Mouse (Mus musculus) forebrain, postnatal 0 days (tissue): ENCODE measurements around the gene Ip6k1. TPM values are rescaled to one million over a fixed set of nuclear protein-coding genes. Genes with fewer than 3 reads are reported as not detected.

Experiments used
- ATAC-seq: fragments of 200-750 bp; cut with Nextera tagmentation; 2 replicates; pipeline ENCODE4 v1.8.0; 2017; ENCODE audit warnings: mild to moderate bottlenecking, moderate library complexity
- DNase-seq: peaks from one replicate; pipeline ENCODE4 v3.0.0-alpha.2; 2015
- H3K27ac ChIP-seq: fragments of 300-500 bp; sonication (generic); 2 replicates; pipeline ENCODE4 v1.5.1; 2014; ENCODE audit warnings: low read depth, mild to moderate bottlenecking, antibody characterized with exemption, low read length, moderate library complexity, mixed read lengths
- H3K27me3 ChIP-seq: fragments of 300-500 bp; sonication (generic); 2 replicates; pipeline ENCODE4 v1.6.1; 2014; ENCODE audit warnings: mild to moderate bottlenecking, low read length, mixed read lengths; ENCODE audit not compliant: insufficient read depth
- H3K36me3 ChIP-seq: fragments of 300-500 bp; sonication (generic); 2 replicates; pipeline ENCODE4 v1.6.1; 2014; ENCODE audit warnings: mild to moderate bottlenecking, moderate library complexity; ENCODE audit not compliant: insufficient read depth
- H3K4me1 ChIP-seq: fragments of 300-500 bp; sonication (generic); 2 replicates; pipeline ENCODE4 v1.6.1; 2014; ENCODE audit warnings: antibody characterized with exemption; ENCODE audit not compliant: insufficient read depth
- H3K4me2 ChIP-seq: fragments of 300-500 bp; sonication (generic); 2 replicates; pipeline ENCODE4 v1.6.1; 2014; ENCODE audit warnings: low read depth, mild to moderate bottlenecking, moderate library complexity
- H3K4me3 ChIP-seq: fragments of 300-500 bp; sonication (generic); 2 replicates; pipeline ENCODE4 v1.5.1; 2014; ENCODE audit warnings: low read depth, low read length, mixed read lengths
- H3K9ac ChIP-seq: fragments of 300-500 bp; sonication (generic); 2 replicates; pipeline ENCODE4 v1.6.1; 2014; ENCODE audit warnings: mild to moderate bottlenecking
- H3K9me3 ChIP-seq: fragments of 300-500 bp; sonication (generic); 2 replicates; pipeline ENCODE4 v1.6.1; 2016; ENCODE audit warnings: low read length
- CTCF ChIP-seq: sonication (generic); IDR thresholded peaks from 2 replicates; pipeline ENCODE4 v1.5.1; 2016; ENCODE audit warnings: antibody characterized with exemption, control low read depth, low read depth
- WGBS: fragments of 180-500 bp; shearing (Covaris S2); extraction: QIAGEN DNeasy Blood & Tissue Kit; methylation state at CpG from one replicate; pipeline ENCODE4 v1.1.7; 2014; 5-methylcytosine and 5-hydroxymethylcytosine counted together
- microRNA-seq, 2 experiments: library from miRNA; unstranded; fragments of <30 nt; microRNA quantifications; one replicate each; pipeline ENCODE4; 2016
- polyA plus RNA-seq: library from polyadenylated mRNA; unstranded; fragments of >200 nt; fragmentation: Nextera tagmentation; extraction: Ambion mirVana; gene quantifications from 2 replicates; pipeline ENCODE4 v1.2.1, GENCODE M21; 2015
- total RNA-seq: library from RNA; depleted of rRNA; stranded (reverse); fragments of >200 nt; gene quantifications from 2 replicates; pipeline ENCODE4 v1.2.3, GENCODE M21; 2014; rRNA removed

Ip6k1 gene
- total and polyA plus RNA-seq, 2 experiments from 2014 or later: 86.9 to 251 TPM

DNA sequence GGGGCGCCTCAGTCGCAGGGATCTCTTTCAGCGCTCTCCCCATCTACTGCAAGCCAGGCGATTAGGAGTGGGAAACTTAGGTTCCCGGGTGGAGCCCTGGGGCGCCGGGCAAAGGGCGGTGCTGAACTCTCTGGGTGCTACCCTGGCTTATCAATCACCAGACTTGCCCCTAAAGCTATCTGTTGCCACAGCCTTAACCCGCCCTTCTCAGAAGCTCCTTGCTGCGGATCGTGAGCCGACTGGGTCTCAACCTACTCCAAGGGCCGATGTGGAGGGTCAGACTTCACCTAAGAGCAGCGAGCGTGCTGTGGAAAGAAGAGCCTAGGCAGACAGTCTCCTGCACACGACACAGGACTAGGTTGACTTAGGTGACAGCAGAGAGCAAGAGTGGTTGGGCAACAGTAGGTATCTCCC lies 92.7 kb downstream of the Ip6k1 start:
- H3K4me1 ChIP-seq: no peaks in the 10 kb centered on the region
- no peak for TF ChIP-seq CTCF
- DNase-seq: peak; percentile 29
- H3K27me3 ChIP-seq: no peaks in the 10 kb centered on the region
- 1% methylated on average over 16 of the region's 16 CpGs for WGBS
- peak overlapping the region; percentile 67 for H3K9ac ChIP-seq
- ATAC-seq: peak; percentile 5; the same call in 1 of the 2 replicates
- peak overlapping the region; percentile 98 for H3K4me2 ChIP-seq
- peaks cover 50% of the 10 kb centered on the region for H3K36me3 ChIP-seq
- H3K9me3 ChIP-seq: no peaks in the 10 kb centered on the region
- peak overlapping the region; percentile 74; the same call in 1 of the 2 replicates for H3K27ac ChIP-seq
- peak overlapping the region; percentile 44 for H3K4me3 ChIP-seq

DNA sequence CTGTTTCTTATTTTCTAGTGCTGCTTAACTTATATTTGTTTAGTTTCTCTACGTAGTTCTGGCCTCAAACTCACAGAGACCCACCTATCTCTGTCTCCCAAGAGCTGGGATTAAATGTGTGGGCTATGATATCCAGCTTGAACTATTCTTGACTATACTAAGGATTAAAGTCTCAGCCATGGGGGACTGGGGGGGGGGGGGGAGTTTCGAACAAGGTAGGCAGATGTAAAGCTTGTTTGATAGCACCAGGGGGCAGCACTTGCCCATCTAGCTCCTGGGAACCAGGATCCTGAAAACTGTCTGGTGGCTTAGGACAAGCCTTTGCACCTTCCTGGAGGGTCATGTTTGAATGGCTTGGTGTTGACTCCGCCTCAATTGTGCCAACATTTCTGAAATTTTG lies 93.2 kb downstream of the Ip6k1 start:
- no peaks in the 10 kb centered on the region for H3K4me1 ChIP-seq
- peak; percentile 74 for DNase-seq
- WGBS: 8% methylated on average over 3 of the region's 3 CpGs
- H3K4me3 ChIP-seq: peak overlapping the region; percentile 44; the same call in 1 of the 2 replicates
- peak; percentile 32; the same call in 1 of the 2 replicates for ATAC-seq
- peak; percentile 77 for TF ChIP-seq CTCF
- peak overlapping the region; percentile 98 for H3K4me2 ChIP-seq
- peaks cover 46% of the 10 kb centered on the region for H3K36me3 ChIP-seq
- H3K27ac ChIP-seq: no peak overlapping the region
- H3K9ac ChIP-seq: peak overlapping the region; percentile 67
- H3K27me3 ChIP-seq: no peaks in the 10 kb centered on the region
- H3K9me3 ChIP-seq: no peaks in the 10 kb centered on the region

DNA sequence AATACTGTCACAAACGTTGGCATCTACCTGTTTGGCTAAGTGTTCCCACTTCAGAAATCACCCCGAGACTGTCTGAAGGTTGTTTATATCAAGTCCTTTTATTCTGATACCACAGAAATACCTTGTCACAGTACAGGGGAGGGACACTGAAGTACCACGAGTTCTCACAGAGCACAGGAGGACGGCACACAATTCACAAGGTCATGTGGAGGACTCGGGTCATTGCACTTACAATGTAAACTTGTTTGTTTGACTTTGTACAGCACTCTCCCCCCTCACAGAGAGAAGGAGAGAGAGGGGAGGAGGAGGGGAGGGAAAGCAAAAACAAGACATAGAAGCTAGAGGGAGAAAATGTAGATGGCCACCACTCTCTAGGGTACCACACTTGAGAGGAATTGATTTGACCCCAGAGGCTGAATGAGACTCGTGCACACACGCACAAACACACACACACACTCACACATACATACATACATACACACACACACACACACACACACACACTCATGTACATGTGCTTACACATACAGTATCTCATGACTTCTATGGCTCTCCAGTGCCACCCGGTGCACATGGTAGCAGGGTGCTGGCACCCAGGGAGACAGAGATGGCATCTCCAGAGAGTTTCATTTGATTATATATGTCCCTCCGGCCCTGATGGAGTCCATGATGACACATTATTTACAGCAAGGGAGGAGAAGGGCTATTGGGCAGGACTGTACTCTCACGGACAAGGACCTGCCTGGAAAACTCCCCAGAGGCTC lies 93.8 kb downstream of the Ip6k1 start:
- Histone ChIP-seq H3K36me3 (peaks cover 46% of the 10 kb centered on the region), H3K27ac (no peak overlapping the region), H3K9ac (no peak overlapping the region), H3K9me3 (no peaks in the 10 kb centered on the region), H3K4me3 (no peak overlapping the region), H3K4me1 (no peaks in the 10 kb centered on the region), H3K4me2 (0 out of 2 replicates have a peak overlapping the region, but pooled peaks have one; percentile 98), H3K27me3 (no peaks in the 10 kb centered on the region)
- WGBS: 66% methylated on average over 10 of the region's 10 CpGs
- no peak for DNase-seq
- no peak for ATAC-seq
- 0 out of 2 replicates have a peak, but pooled peaks have one; percentile 2 for TF ChIP-seq CTCF

Small RNA genes within 50 kb of the gene (microRNA-seq; reads per million reads assigned to microRNA genes)
- 0 reads per million in 2 experiments for gene Mir7088

Other genes with a start within 250 kb of the Ip6k1 start
- gene Rbm5, start 231.5 kb upstream of the Ip6k1 start, total RNA-seq: 173 and 208 TPM in 2 replicates
- gene Rbm5, start 231.5 kb upstream of the Ip6k1 start, polyA plus RNA-seq: 111 and 152 TPM in 2 replicates
- gene Rbm6, start 129.3 kb upstream of the Ip6k1 start, total RNA-seq: 77.8 and 78.3 TPM in 2 replicates
- gene Rbm6, start 129.3 kb upstream of the Ip6k1 start, polyA plus RNA-seq: 41.4 and 59.5 TPM in 2 replicates
- gene Mon1a, start 114.3 kb upstream of the Ip6k1 start, total RNA-seq: 18.9 and 22.2 TPM in 2 replicates
- 17.4 and 18.1 TPM in 2 replicates for gene Mon1a, start 114.3 kb upstream of the Ip6k1 start, polyA plus RNA-seq
- gene Mst1r, start 95.6 kb upstream of the Ip6k1 start, total RNA-seq: 0.86 and 1.0 TPM in 2 replicates
- 0.48 and 1.0 TPM in 2 replicates for gene Mst1r, start 95.6 kb upstream of the Ip6k1 start, polyA plus RNA-seq
- not detected in 2 replicates for gene Actl11, start 74.0 kb upstream of the Ip6k1 start, total RNA-seq
- gene Actl11, start 74.0 kb upstream of the Ip6k1 start, polyA plus RNA-seq: not detected in 2 replicates
- gene Camkv, start 66.8 kb upstream of the Ip6k1 start, total RNA-seq: 228 and 329 TPM in 2 replicates
- gene Camkv, start 66.8 kb upstream of the Ip6k1 start, polyA plus RNA-seq: 194 and 197 TPM in 2 replicates
- gene Traip, start 52.4 kb upstream of the Ip6k1 start, total RNA-seq: 11.0 and 15.7 TPM in 2 replicates
- 11.2 TPM in 2 replicates for gene Traip, start 52.4 kb upstream of the Ip6k1 start, polyA plus RNA-seq
- 3.5 and 4.0 TPM in 2 replicates for gene Uba7, start 27.0 kb upstream of the Ip6k1 start, total RNA-seq
- 4.5 and 4.8 TPM in 2 replicates for gene Uba7, start 27.0 kb upstream of the Ip6k1 start, polyA plus RNA-seq
- gene Gm20661, start 19.4 kb upstream of the Ip6k1 start, total RNA-seq: 0.46 TPM in 1 of 2 replicates, not detected in the other
- 0.12 and 0.20 TPM in 2 replicates for gene Gm20661, start 19.4 kb upstream of the Ip6k1 start, polyA plus RNA-seq
- 6.3 and 7.8 TPM in 2 replicates for gene Inka1, start 16.6 kb upstream of the Ip6k1 start, total RNA-seq
- gene Inka1, start 16.6 kb upstream of the Ip6k1 start, polyA plus RNA-seq: 20.3 and 23.0 TPM in 2 replicates
- 3.1 and 4.4 TPM in 2 replicates for gene Cdhr4, start 10.0 kb upstream of the Ip6k1 start, total RNA-seq
- 0.38 and 0.69 TPM in 2 replicates for gene Cdhr4, start 10.0 kb upstream of the Ip6k1 start, polyA plus RNA-seq
- gene Gm20662, start 6.2 kb upstream of the Ip6k1 start, total RNA-seq: 4.2 and 7.9 TPM in 2 replicates
- not detected in 2 replicates for gene Gm20662, start 6.2 kb upstream of the Ip6k1 start, polyA plus RNA-seq
- 17.5 and 18.6 TPM in 2 replicates for gene Gmppb, start 46.7 kb downstream of the Ip6k1 start, total RNA-seq
- gene Gmppb, start 46.7 kb downstream of the Ip6k1 start, polyA plus RNA-seq: 15.5 and 16.0 TPM in 2 replicates
- 2.9 and 3.4 TPM in 2 replicates for gene Amigo3, start 50.7 kb downstream of the Ip6k1 start, total RNA-seq
- gene Amigo3, start 50.7 kb downstream of the Ip6k1 start, polyA plus RNA-seq: 1.4 and 1.5 TPM in 2 replicates
- gene Mst1, start 77.9 kb downstream of the Ip6k1 start, total RNA-seq: 0.10 TPM in 1 of 2 replicates, not detected in the other
- not detected in 2 replicates for gene Mst1, start 77.9 kb downstream of the Ip6k1 start, polyA plus RNA-seq
- gene Rnf123, start 80.8 kb downstream of the Ip6k1 start, total RNA-seq: 32.0 and 35.8 TPM in 2 replicates
- 25.4 and 37.0 TPM in 2 replicates for gene Rnf123, start 80.8 kb downstream of the Ip6k1 start, polyA plus RNA-seq
- gene Apeh, start 92.1 kb downstream of the Ip6k1 start, total RNA-seq: 24.5 and 27.9 TPM in 2 replicates
- 28.2 and 30.0 TPM in 2 replicates for gene Apeh, start 92.1 kb downstream of the Ip6k1 start, polyA plus RNA-seq
- 27.4 and 34.1 TPM in 2 replicates for gene Bsn, start 187.9 kb downstream of the Ip6k1 start, total RNA-seq
- gene Bsn, start 187.9 kb downstream of the Ip6k1 start, polyA plus RNA-seq: 3.0 and 5.5 TPM in 2 replicates